Mouse (Mus musculus): ENCODE measurements at regions not wholly inside any gene's neighbourhood (a gene's known extent, or its start where the extent isn't known, plus 50 kb on each side); places are given as distances from the start of the nearest gene placed in this dataset.
A peak's percentile ranks its signal among the peaks of the same experiment; 100 is the strongest.

DNA sequence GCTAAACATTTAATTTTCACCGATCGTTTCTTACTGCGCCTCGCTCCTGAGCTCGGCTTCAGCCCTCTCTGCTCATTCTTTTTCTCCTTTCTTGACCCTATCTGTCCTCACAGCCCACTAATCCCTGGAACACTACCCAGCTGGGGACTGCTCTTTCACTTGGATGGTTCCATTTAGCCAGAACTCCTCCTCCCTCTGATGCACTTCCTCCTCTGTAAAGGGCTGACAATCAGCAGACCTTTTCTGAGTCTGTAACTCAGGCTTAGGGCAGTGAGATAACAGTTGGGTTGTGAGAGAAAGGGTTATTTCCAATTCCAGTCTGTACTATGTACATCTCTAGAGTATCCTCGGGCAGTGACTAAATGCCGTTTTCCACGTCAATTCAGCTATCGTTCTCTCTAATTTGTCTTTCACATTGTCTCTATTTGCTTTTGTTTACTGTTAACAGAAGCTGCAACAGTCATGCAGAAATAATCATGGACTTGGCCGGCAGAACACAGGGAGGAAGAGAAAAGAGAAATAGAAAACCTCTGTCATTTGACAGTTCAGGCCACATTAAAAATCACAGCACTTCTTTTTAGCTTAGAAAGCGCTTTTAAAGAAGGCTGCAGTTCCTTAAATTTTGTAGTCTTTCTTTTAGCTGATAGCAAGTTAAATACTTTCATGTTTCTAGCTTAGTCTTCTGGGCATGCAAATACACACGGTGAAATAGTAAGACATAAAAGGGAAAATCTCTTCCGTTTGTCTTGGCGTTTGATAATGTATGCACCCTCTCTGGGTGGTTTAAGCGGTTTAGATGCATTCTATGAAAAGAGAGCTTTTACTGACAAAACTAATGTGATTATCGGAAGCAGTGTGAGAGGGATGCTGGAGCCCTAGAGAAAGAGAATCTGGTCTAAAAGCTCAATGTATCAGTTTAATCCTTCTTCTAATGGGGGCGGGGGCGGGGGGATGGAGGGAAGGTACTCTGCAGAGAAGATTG is 94.7 kb upstream of the Fam181b start:
- DNase-seq = no peak

DNA sequence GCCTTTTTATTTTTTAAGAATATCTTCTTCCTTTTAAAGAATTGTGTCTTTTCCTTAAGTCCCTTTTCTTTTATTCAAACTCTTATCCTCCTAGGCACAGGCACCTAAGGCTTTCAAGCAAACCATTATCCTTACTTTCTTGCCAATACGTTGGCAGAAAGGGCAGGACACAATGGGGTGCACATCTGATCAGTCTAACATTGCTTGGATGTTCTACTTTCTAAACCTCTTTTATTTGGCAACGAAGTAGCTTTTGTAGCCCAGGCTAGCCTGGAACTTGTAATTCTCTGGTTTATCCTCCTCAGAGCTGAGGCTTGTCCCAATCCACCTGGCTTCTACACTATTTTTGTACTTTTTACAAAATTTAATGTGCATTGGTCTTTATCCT is 94.0 kb upstream of the Fam181b start:
- DNase-seq = no peak

DNA sequence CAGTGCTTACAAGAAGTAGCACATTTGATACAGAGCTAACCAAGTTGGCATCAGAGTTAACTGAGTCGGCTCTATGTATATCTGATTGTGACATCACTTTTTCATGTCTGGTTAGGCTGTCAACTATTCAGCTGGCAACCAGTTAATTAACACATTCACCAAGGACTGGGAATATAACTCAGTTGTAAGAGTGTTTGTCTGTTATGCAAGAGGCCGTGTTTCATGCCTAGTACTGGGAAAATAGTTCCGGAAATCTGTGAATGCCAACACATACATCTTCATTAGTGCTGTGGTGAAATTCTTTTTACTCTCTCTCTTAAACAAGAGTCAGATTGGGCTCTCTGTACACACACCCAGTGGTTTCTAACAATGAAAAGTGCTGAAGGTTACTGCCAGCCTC is 80.8 kb upstream of the Fam181b start:
- no peak for DNase-seq

DNA sequence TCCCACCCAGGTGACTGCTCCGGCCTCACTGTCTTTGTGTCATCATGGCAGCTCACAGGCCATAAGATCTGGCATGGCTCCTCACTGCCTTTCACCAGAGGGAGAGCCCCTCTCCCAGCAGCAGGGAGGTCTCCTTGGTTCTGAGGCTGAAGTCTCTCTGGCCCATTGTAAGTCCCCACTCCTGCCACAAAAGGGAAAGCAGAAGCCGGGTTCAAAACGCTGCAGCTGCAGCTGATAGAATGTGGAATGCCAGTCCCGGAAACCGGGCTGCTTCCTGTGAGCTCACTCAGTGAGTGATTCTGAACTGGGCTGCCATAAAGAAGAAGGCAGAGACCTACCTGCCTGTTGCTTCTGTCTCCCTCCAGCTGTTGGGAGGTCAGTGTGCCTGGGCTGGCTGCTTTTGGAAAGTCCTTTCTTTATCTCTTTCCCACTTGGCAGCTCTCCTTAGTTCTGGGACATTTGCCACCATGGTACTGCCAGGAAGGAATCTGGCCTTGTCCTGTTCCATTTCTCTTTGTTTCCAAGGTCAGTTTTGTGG is 72.9 kb upstream of the Fam181b start:
- DNase-seq = peak; percentile 4 to 7

DNA sequence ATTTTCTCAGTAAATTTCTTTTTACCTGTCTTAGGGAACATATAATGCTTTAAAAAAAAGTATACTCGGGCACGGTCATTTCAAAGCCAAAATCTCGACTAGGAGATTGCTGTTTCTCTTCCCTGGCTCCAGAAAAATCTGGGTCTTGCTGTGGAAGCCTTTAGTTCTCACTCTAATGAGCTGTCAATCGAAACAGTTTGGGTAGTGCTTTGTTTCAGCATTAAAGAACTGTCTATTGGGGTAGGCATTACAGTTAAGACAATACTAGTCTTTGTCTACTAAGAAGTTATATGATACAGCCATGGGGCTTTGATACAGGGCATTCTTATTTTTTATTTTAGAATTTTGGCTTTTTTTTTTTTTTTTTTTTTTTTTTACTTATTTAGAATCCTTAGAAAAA is 71.9 kb upstream of the Fam181b start:
- DNase-seq = no peak

DNA sequence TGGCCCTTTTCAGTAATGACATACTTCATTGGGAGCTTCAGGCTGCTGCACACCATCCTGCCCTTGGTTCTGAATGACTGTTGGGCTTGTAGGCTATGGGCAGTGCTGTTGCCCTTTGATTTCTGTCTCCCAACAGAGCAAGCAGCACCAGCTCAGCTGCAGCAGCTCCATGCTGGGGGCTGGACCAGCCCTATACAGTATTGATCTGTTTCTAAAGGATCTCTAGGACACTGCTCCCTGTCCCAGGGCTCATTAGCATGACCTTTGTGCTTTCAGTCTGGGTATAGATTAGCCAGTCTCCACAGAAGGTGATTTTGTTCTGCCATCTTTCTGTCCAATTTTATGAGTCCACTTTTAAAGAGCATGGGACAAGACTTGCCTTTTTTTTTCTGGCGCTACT is 60.3 kb upstream of the Fam181b start:
- DNase-seq = no peak

DNA sequence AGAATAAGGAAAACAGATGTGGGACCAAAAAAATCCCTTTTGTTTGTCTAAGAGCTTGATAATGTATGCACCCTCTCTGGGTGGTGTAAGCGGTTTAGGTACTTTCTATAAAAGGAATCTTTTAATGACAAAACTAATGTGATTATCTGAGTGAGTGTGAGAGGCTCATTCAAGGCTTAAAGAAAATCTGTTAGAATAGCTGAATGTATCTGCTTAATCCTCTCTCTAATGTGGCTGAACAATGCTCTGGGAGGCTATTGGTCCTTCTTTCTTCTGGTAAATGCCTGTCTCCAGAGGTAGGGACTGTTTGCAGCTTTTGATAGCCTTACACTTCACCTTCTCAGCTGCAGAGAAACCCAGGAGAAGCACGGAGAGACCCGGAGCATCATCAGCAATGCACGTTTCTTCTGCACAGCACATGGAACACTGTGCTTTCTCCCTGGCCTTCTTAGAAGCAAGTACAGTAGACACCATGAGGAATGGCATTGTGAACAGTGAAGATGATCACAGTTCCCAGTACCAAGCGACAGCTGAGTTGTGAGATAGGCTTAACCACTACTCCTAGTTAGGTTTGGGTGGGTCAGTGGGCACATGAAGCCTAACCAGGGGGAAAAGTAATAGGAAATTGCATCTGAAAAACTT is 56.1 kb upstream of the Fam181b start:
- no peak for DNase-seq

DNA sequence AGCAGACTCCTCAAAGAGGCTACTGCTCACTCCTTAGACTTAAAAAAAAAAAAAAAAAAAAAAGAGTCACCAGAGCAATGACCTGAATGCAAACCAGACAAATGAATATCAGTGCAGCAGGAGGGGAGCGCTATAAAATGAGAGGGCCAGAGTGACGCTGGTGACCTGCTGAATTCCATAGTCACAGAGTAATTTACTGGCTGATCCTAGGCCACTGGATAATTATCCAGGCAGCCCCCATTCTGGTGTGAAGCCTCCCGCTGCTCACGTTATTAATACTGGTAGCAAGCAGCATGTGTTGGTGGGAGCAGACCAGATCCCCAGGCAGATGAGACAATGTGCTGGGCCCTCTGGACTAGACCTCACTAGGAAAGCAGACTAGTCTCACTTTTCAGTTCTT is 53.4 kb upstream of the Fam181b start:
- DNase-seq = no peak

Data from lung, adult 18-20 months (tissue).